In the genomic region with DNA sequence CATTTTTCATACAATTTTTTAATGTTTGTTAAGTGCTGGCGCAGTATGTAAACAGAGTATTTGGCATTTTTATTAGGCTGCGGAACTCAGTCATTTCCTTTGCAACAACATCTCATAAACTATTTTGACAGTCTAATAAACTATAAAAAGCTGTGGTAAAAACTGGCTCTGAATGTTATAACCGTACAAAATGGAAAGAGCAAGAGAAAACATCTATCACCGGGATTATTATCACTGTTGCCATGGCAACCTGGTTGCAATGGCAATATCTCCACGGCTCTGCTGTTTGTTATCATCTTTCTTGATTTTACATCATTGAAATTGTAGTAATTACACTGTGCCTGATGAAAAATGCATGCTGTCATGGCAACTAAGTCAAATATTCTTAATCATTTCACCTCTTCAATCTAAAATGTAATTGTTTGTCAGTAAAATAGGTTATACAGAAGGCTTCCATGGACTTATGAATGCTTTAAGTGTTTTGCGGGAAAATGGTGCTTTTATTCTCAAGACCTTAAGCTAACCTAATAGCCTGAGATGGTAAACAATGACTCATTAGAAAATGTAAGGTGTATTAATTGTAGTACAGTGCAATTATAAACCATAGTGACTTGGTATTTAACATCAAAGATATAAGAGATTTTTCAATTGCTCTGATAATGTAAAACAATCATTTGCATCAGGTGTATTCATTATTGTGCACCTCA, we compare ENCODE assay signal across 10 mouse cellular contexts.
DNase-seq lines count a peak whose midpoint lies in the region; ATAC-seq lines count a peak whose summit lies in the region.
"Had no signal": no experiment of that assay in that cellular context is flagged by ENCODE, and none has a peak within 500 bp of the region (broad histone marks: within the 10 kb centered on the region; RNA-seq: fewer than 3 reads in every experiment).

No protein-coding gene starts in this region.

- H3K27me3 ChIP-seq in midbrain, embryonic 14.5 days (ENCODE audit: control insufficient read depth, insufficient read depth, low read length) = no peaks in the 10 kb centered on the region
- no peaks in the 10 kb centered on the region for H3K27me3 ChIP-seq in liver, embryonic 12.5 days (replicated peaks)

- H3K27ac ChIP-seq in midbrain, embryonic 14.5 days (replicated peaks; ENCODE audit: low read depth, low read length) = peak overlapping the region; percentile 52
- H3K27ac ChIP-seq in liver, embryonic 12.5 days = no peak overlapping the region

- 52% methylated on average over 6 of the region's 6 CpGs for WGBS in midbrain, embryonic 14.5 days
- WGBS in liver, embryonic 12.5 days (ENCODE audit: insufficient replicate concordance) = 61% methylated on average over 6 of the region's 6 CpGs

- no peaks in the 10 kb centered on the region for H3K9me3 ChIP-seq in midbrain, embryonic 14.5 days (ENCODE audit: control insufficient read depth, low read length)
- H3K9me3 ChIP-seq in liver, embryonic 12.5 days (replicated peaks) = no peaks in the 10 kb centered on the region

- ATAC-seq in common myeloid progenitor, adult 5-6 weeks (replicated peaks; ENCODE audit: low read depth, poor library complexity, severe bottlenecking) = peak; percentile 52; the same call in 1 of the 2 replicates
- peak; percentile 58; the same call in 1 of the 2 replicates for ATAC-seq in midbrain, embryonic 14.5 days (ENCODE audit: low FRiP score, low TSS enrichment)
- ATAC-seq in liver, embryonic 12.5 days = no peak

- no peaks in the 10 kb centered on the region for H3K36me3 ChIP-seq in midbrain, embryonic 14.5 days (ENCODE audit: control insufficient read depth, insufficient read depth, low read length)
- no peaks in the 10 kb centered on the region for H3K36me3 ChIP-seq in liver, embryonic 12.5 days

- H3K4me3 ChIP-seq in midbrain, embryonic 14.5 days (replicated peaks; ENCODE audit: low read depth, low read length) = no peak overlapping the region
- H3K4me3 ChIP-seq in liver, embryonic 12.5 days = no peak overlapping the region

- 0 out of 2 replicates have a peak overlapping the region, but pooled peaks have one; percentile 17 for H3K4me2 ChIP-seq in midbrain, embryonic 14.5 days (ENCODE audit: low read length)
- no peak overlapping the region for H3K4me2 ChIP-seq in liver, embryonic 12.5 days

- peaks cover 8% of the 10 kb centered on the region for H3K4me1 ChIP-seq in midbrain, embryonic 14.5 days (ENCODE audit: control insufficient read depth, insufficient read depth, low read length)
- no peaks in the 10 kb centered on the region for H3K4me1 ChIP-seq in liver, embryonic 12.5 days

- DNase-seq in layer of hippocampus, adult 11-12 months (ENCODE audit: low spot score) = peak; percentile 59
- no peak for DNase-seq in layer of hippocampus, postnatal 10 days (ENCODE audit: low spot score in 2 of 2)
- peak; percentile 76 for DNase-seq in forelimb bud, embryonic 11.5 days (ENCODE audit: low read depth, low spot score)
- DNase-seq in midbrain, embryonic 14.5 days = peak; percentile 88
- no peak for DNase-seq in cerebellum, postnatal 10 days
- DNase-seq: cerebellum, adult 9-11 months; lung, adult 18-20 months; thymus, postnatal 25 days had no signal

- H3K9ac ChIP-seq in midbrain, embryonic 14.5 days (replicated peaks; ENCODE audit: low read length) = no peak overlapping the region
- H3K9ac ChIP-seq in liver, embryonic 12.5 days = no peak overlapping the region

Comparison
In these comparisons a context has a peak if more than half of its experiments do, and no peak if none do; other contexts are left out.
1. DNase-seq: peak in layer of hippocampus, adult 11-12 months (single experiment), forelimb bud, embryonic 11.5 days (single experiment) and midbrain, embryonic 14.5 days (single experiment); none in layer of hippocampus, postnatal 10 days (0 of 2) and cerebellum, postnatal 10 days (0 of 2).